Mouse (Mus musculus): ENCODE measurements around the gene Cmas. TPM values are rescaled to one million over a fixed set of nuclear protein-coding genes. Genes with fewer than 3 reads are reported as not detected.

Cmas gene
- 16.1 and 16.9 TPM in 2 replicates for polyA plus RNA-seq (2012; rRNA removed)

DNA sequence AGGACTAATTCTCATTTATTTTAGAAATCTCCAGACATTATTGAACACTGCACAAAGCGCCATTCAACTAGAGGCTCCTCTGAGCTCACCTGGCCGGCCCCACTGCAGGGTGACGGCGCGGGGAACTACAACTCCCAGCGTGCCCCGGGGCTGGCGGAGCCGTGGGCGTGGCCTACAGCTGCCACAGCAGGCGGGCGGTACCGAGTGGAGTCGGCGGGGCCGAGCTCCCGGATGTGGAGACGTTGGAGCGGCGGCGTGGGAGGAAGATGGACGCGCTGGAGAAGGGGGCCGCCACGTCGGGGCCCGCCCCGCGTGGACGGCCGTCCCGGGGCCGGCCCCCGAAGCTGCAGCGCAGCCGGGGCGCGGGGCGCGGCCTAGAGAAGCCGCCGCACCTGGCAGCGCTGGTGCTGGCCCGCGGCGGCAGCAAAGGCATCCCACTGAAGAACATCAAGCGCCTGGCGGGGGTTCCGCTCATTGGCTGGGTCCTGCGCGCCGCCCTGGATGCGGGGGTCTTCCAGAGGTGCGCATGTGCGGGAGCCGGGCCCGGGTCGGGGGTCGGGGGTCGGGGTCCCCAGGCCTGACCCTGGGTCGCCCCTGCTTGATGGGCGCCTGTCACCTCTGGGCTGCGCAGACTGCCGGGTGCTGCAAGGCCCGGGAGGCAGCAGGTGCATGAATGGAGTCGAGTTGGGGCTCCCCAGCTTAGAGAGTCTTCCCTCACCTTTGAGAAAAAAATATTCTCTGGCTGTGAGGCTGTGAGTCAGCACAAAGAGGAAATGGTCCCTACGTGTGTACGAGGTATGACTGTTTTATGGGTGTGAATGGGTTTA, at the start of gene Cmas:
Cmas (plus strand) TSS at position 180 of the 827 bp plus-strand sequence.
- no peak for DNase-seq (ENCODE audit: low read depth)

DNA sequence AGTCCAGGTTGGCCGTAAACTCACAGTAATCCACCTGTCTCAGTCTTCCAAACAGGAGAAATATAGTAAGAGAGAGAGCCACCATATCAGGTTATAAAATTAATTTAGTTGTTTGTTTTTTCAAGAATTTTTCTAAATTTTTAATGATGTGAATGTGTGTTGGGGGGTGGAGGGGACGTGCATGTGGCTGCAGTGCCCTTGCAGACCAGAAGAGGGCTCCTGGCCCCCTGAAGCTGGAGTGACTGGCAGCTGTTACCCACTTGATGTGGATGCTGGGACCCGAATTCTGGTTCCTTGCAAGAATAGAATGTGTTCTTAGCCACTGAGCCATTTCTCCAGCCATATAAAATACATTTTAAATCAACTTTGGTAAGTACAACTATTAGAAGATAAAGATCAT, 49.8 kb upstream of the Cmas start:
- DNase-seq (ENCODE audit: low read depth), result no peak

DNA sequence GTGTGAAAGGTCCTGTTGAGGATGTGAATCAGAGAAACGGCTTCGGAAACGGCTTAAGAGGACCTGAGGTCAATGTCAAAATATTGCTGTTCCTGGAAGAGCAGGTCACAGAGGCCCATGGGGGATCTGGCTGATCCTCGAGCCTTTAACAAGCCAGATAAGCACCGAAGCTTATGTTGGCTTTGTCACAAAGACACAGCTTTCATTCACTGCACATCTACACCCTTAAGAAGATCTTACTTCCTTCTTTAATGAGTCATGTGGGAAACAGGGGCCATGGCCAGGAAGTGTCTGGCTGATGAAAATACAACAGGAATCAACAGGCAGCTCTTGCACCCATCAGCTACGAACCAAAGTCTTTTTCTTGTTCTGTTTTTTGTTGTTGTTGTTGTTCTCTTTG, 48.1 kb upstream of the Cmas start:
- DNase-seq (ENCODE audit: low read depth), result no peak

DNA sequence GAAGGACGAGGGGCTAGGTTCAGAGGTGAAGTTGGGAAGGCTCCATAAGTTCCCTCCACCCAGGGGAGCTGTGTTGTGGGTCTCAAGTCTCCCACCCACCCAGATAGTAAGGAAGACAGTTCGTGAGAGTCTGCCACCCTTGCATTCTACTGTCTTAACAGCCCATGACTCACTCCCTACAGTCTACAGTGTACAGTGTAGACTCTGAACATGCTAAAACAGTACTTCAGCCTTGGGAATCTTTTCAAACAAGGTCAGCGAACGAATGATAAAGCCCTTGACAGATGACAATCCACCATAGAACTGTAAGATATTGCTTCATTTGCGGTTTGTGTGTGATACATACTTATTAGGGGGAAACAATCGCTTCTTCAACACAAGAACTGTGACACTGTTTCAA, 45.8 kb upstream of the Cmas start:
- no peak for DNase-seq (ENCODE audit: low read depth)

DNA sequence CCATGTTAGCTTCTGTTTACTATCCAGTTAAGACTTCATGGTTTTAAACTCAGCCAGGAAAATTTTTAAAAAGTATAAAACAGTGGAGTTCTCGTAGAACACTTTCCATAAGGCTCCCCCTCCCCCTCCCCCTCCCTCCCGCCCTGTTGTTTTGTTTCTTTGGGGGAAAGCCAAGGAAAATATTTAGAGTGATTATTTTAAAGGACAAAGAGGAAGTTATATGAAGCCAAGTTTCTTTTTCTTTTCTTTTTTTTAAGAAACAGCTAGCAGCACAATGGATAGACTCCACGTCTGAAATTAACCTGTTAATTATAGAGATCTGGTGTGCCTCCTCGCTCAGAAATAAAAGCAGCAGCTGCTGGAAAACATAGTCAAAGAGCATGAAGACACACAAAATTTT, 45.4 kb upstream of the Cmas start:
- DNase-seq (ENCODE audit: low read depth), result no peak

DNA sequence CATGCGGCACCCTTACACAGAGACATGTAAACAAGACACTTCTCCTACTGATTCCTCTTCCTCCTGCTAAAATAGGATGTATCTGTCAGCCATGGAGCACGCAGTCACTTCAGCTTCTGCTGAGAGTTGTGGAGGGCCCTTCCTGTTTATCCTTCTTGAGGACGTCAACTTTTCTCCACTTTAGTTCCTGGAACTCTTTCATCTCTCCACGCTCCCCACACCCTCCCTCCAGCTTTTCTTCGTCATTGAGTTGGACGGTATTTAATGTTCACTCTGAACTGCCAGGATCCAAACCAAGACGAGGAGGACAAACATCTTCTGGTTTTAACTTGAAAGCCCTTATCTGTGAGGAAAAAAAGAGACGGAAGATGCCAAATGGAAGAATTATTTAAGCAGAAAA, 41.5 kb upstream of the Cmas start:
- no peak for DNase-seq (ENCODE audit: low read depth)

DNA sequence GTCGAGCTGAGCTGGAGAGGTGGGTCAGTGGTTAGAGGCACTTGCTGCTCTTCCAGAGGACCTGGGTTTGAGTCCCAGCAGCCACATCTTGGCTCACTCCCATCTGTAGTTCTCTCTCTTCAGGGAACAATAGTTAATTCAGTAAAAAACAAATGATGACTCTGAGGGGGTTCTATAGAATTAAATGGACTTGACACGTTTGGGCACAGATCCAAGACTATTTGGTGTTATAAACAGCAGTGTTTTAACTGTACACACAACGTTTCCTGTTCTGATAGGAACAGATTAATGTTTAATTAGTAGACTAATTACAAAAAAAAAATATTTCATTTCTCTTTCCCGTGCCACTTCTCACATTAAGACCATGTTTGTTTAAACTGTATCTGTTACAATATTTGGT, 39.3 kb upstream of the Cmas start:
- DNase-seq (ENCODE audit: low read depth), result no peak

DNA sequence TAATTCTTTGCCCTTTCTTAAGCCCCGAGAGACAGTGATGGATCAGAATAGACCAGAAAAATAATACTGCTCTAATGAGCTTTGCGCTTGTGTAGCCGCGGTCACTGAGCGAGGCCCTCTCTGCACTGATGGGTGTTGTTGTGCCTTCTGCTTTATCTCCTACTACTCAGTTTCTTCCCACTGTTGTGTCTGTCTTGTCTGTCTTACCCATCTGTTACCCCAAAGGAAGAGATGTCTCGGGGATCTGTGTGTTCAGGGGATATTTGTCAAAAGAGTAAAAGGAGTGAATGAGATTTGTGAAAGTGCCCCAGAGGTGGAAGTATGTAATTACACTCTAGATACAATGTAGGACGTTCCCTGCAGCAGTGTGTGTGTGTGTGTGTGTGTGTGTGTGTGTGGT, 38.3 kb upstream of the Cmas start:
- DNase-seq (ENCODE audit: low read depth), result no peak

DNA sequence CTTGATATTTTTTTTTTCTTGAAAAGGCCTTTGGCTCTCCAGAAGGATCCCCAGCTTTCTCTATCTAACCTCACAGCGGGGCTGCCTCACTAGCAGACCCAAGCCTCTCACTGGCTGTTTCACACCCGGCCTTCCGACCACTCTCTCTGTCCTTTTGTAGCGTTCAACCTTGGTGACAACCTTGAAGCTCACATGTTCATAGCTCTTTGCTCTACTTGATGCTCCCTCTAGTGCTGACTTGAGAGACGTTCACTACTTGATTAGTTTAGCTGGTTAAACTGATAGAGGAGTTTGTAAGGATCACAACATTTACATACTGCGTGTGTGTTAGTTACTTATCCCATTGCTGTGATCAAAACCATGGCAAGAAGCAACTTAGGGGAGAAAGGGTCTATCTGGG, 35.8 kb upstream of the Cmas start:
- no peak for DNase-seq (ENCODE audit: low read depth)

DNA sequence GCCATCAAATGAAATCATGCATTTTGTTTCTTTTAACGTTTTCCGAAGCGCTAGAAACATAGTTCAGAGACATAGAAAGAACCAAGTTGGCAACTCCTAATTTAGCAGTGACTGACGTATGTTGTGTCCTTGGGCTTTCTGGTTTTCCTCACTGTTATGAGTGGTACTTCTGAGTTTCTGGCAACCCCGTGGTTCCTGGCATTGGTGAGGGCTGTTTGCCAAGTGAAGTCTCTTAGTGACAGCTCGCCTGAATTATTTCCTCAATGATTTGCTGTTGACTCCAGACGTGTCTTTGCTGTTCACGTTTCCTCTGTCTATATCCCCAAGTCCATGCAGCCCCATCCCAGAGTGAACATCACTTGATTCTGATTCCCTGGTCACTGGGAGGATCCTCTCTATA, 34.8 kb upstream of the Cmas start:
- DNase-seq (ENCODE audit: low read depth), result no peak

DNA sequence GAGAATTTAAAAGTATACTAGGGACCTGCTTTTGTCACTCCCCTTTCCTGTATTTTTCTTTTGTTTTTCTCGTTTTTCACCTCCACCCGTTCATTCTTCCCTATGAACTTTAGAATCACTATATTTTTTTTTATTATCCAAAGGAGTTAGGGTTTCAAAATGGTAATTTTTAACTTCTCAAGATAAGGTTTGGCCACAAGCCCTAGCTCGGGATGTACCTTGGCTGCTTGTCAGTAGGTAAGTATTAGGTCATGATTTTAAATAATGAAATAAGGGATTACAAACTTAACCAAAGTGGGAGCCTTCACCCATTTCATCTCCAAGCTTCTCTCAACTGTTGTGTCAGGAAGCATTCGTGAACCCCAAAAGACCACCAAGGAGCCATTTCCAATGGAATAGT, 30.5 kb upstream of the Cmas start:
- no peak for DNase-seq (ENCODE audit: low read depth)

DNA sequence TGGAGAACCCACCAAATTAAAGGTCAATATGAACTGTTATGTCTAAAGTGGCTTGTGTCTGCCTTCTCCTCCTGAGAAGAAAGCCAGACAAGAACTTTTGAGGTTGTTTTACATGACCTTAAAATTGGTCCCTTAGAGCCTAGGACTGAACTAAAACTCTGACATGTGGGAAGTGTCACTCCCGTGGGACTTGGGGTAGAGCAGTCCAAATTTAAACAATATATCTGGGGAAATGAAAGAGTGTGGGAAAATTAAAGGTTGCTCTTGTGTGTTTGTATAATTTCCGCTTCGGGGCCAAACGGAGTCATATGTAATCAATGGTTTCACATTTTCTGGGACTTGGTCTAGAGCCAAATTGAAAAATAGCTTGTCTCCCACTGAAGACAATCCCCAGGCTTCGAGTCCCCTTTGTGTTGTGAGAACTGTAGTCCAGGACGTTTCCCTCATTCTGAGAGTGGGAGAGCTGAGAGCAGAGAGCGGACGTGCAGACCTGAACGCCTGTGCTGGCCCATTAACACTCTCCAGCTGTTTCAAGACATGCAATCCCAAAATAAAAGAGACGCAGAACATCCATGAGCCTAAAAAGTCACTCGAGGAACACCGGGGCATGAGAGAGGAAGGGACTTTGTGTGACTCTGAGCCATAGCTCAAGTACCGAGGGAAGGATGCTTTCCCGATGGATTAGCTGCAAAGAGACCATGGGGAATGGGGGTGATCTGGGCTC, 23.8 kb upstream of the Cmas start:
- no peak for DNase-seq (ENCODE audit: low read depth)

DNA sequence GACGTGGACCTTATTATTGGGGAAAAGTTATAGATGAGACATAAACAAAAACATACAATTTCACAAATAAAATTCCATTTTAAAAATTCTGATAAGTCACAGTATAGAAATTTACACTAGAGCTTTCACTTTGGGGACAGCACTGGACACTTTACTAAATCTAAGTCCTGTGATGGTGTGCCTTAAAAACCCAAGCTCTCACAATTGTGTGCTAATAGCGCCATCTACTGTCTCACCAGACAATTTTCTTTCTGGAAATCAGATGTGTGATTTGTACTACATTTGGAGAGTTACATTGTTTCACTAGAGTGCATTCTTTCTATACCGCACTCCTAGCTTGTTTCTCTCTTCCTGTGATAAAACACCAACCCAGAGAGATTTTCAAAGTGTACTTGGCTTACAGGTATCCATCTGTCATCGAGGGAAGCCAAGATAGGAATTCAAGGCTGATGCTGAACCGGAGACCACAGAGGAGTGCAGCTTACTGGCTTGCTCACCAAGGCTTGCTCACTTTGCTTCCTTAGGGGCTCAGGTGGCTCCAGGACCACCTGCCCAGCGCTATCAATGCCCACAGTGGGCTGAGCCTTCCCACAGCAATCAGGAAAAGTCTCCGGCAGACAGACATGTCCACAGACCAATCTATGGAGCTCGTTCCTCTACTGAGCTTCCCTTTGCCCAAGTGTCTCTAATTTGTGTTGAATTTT, 21.0 kb upstream of the Cmas start:
- no peak for DNase-seq (ENCODE audit: low read depth)

DNA sequence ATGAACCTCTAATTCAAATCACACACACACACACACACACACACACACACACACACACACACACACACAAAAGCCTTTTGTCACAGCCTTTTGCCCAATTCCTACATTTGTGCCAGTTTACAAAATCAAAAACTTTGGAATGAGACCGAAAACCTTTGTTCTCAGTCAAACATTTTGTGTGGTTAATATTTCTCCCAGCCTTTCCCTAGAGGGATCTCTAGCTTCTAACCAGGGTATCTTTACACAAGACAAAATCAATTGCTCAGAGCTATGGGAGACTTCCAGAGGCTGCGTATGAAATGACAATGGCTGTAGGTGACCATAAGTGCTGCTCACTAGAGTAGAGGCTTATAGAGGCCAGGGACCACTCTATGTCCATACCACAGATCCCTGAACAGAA, 18.3 kb upstream of the Cmas start:
- DNase-seq (ENCODE audit: low read depth), result no peak

DNA sequence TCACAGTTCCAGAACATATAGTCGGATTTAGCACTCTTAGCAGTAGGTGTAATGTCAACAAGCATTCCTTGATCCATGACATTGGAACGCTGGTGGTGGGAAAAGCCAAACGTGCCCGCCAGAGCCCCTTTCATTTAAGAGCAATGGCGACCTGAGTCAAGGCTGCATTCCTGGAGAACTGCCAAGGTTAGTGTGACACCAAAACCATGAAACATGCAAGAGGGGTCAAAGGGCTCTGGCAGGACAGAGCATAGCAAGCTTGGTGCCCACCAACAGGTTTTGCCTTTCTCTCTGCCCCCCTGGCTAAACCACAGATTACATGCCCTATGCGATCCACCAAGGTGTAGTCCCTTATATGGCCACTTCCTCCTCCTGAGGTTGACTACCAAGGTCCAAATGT, 17.8 kb upstream of the Cmas start:
- DNase-seq (ENCODE audit: low read depth), result no peak

DNA sequence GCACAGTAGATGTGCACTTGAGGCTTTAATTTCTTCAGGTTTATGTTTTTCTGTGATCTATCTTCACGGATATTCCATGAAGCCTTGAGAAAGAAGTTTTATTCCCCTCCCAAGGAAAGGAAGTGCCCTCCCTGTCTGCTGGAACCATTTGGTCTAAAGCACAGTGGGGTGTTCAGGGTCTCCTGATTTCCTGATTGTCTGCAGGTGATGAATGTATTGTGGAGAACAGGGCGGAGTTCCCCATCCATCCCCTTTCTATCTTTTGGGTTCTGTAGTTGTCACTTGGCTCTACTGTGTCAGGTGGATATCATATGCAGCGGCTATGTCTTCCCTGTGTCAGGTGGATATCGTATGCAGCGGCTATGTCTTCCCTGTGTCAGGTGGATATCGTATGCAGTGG, 14.7 kb upstream of the Cmas start:
- DNase-seq (ENCODE audit: low read depth), result no peak

DNA sequence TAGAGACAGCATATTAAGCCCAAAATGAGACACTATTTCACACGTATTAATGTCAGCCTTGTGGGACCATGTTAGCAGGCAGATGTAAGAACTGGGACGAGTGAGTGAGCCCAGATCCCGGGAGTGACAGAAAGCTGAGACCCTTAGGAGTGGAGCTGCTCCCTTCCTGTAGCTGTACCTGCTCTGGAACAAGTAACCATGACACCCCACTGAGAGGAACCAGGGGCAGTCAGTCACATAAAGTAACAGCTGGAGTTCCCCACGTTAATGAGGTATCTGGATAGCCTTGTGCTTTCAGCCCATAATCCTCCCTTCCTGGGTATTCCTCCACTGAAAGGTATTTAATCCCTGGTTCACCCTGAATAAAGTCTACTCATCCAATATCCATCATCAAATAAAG, 13.3 kb upstream of the Cmas start:
- no peak for DNase-seq (ENCODE audit: low read depth)

DNA sequence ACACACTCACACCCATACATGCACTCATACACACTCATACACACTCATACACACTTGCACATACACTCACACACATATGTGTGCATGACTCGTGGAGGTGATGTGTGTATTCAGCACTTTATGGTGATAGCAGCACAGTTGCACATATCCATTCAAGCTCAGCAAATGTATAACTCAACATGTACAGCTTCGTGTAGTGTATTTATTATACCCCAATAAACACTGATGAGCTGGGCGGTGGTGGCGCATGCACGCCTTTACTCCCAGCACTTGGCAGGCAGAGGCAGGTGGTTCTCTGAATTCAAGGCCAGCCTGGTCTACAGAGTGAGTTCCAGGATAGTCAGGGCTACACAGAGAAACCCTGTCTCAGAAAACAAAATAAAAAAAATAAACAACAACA, 11.0 kb upstream of the Cmas start:
- DNase-seq (ENCODE audit: low read depth), result no peak

DNA sequence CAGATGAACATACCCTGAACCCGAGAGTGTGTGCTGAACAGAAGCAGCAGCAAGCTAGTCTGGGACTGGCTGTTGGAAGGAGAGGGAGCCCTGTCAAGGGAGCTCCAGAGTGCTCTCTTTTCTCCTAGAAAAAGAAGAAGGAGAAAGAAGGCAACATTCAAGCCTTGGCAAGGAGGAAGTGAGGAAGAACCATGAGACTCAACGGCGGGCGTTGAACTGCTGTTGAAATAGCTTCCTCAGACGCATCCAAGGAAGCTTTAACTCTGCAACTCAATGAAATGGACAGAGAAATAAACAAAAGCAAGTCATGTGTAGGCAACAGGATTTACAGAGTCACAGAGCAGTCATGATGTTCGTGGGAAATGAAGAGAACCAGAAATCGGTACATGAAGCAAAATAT, 9.7 kb upstream of the Cmas start:
- DNase-seq (ENCODE audit: low read depth), result no peak

DNA sequence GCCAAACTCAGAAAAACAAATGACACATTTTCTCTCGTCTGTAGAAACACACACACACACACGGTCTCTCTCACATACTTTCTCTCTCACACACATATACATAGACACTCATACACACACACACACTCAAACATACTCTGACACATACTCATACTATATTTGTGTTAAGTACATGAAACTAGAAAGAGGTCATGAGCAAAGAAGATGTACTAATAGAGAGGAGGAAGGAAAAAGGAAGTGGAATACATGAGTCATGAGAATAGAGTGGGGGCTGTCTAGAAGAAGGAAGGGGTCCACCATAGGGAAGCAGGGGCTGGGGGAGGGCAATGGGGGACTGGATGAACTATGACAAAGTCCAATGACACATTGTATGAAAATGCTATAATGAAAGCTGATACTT, 9.3 kb upstream of the Cmas start:
- DNase-seq (ENCODE audit: low read depth), result no peak

DNA sequence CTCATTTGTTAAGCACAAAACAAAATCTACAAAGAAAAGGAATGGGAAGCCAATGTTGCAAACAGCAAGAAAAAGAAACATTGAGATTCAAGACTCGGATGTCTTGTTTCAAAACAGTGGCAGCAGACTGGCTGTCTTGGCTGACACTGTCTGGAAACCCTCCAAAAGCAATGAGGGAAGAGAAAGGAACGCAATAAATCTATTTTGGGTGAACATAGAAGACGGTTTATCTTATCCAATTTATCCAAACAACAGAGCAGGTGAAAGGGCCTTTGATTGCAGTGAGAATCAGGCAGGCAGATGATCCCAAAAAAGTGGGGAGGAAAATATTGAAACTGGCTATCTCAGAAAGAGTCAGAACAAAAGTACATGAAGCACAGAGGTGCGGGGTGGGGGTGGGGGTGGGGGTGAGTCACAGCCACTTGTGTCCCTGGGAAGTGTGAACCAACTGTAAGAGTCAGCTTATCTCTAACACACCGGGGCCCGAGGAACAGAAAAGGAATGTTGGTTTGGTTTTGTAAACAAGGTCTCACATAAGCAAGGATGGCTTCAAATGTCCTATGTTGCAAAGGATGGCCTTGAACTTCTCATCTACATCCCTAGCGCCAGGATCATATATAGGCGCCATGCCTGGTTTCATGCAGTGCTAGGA, 8.3 kb upstream of the Cmas start:
- no peak for DNase-seq (ENCODE audit: low read depth)

DNA sequence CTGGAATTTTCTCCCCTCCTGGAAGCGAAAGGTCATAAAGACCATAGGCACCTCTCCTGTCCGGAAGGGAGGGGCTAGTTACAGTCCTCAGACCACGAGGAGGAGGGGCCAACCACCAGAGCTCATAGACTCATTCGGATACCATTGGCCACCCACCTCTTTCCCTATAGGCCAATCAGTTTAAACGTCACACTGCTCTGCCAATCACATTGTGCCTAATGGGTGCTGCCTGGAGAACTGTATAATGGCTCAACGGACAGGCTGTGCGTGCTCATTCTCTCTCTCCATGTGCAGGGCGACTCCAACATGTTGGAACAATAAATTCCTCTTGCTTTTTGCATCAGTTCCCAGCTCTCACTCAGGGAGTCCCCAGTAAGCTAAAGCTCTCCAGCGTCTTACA, 5.1 kb upstream of the Cmas start:
- DNase-seq (ENCODE audit: low read depth), result no peak

All from gonadal fat pad, adult 2 months (tissue).